Mouse (Mus musculus) lung, embryonic 15.5 days (tissue): ENCODE data around the gene Tmed1. TPM values are rescaled to one million over a fixed set of nuclear protein-coding genes. Genes with fewer than 3 reads are reported as not detected.
"Not testable (repeated sequence)": the region's sequence is repeated elsewhere in the genome, so short reads cannot be mapped to it uniquely, and the experiment has no call there.

Experiments used
- ATAC-seq: fragments of 200-750 bp; cut with Nextera tagmentation; 2 replicates; pipeline ENCODE4 v1.8.0; 2017; ENCODE audit warnings: moderate number of reproducible peaks, borderline replicate concordance; ENCODE audit not compliant: low FRiP score, low TSS enrichment; ENCODE audit errors: extremely low read depth
- H3K27ac ChIP-seq: fragments of 300-500 bp; sonication (generic); 2 replicates; pipeline ENCODE4 v1.5.1; 2015; ENCODE audit warnings: moderate library complexity, mild to moderate bottlenecking, inconsistent platforms
- H3K27me3 ChIP-seq: fragments of 300-500 bp; sonication (generic); 2 replicates; pipeline ENCODE4 v1.6.1; 2015; ENCODE audit warnings: inconsistent platforms
- H3K36me3 ChIP-seq: fragments of 300-500 bp; sonication (generic); 2 replicates; pipeline ENCODE4 v1.6.1; 2015; ENCODE audit warnings: inconsistent platforms
- H3K4me1 ChIP-seq: fragments of 300-500 bp; sonication (generic); 2 replicates; pipeline ENCODE4 v1.6.1; 2015; ENCODE audit warnings: inconsistent platforms
- H3K4me2 ChIP-seq: fragments of 300-500 bp; sonication (generic); 2 replicates; pipeline ENCODE4 v1.6.1; 2015; ENCODE audit warnings: inconsistent platforms, mild to moderate bottlenecking, moderate library complexity
- H3K4me3 ChIP-seq: fragments of 300-500 bp; sonication (generic); 2 replicates; pipeline ENCODE4 v1.5.1; 2015; ENCODE audit warnings: mild to moderate bottlenecking, inconsistent platforms
- H3K9ac ChIP-seq: fragments of 300-500 bp; sonication (generic); 2 replicates; pipeline ENCODE4 v1.6.1; 2015; ENCODE audit warnings: inconsistent platforms
- H3K9me3 ChIP-seq: fragments of 300-500 bp; sonication (generic); 2 replicates; pipeline ENCODE4 v1.6.1; 2016; ENCODE audit warnings: inconsistent platforms
- WGBS: fragments of 180-500 bp; shearing (Covaris S2); methylation state at CpG from one replicate; pipeline ENCODE4 v1.1.7; 2015; 5-methylcytosine and 5-hydroxymethylcytosine counted together
- polyA plus RNA-seq: library from polyadenylated mRNA; unstranded; fragments of >200 nt; fragmentation: Nextera tagmentation; extraction: Ambion mirVana; gene quantifications from 2 replicates; pipeline ENCODE4 v1.2.1, GENCODE M21; 2015

Tmed1 gene
- polyA plus RNA-seq, 1 experiment from 2014 or later: 123 TPM

- no peaks in the 10 kb centered on the region for H3K27me3 ChIP-seq
- 68% methylated on average over 7 of the region's 7 CpGs for WGBS
- no peak overlapping the region for H3K4me3 ChIP-seq
- H3K9me3 ChIP-seq: no peaks in the 10 kb centered on the region
- H3K27ac ChIP-seq: no peak overlapping the region
- H3K4me2 ChIP-seq: no peak overlapping the region
- no peak for ATAC-seq
- H3K36me3 ChIP-seq: no peaks in the 10 kb centered on the region
- H3K9ac ChIP-seq: no peak overlapping the region
- no peaks in the 10 kb centered on the region for H3K4me1 ChIP-seq
Measured at GRCm38 (mm10) chr9:21525142-21525936, 15.3 kb upstream of the Tmed1 start.

GRCm38 (mm10) chr9:21518690-21519089 lies 8.6 kb upstream of the Tmed1 start:
- not testable (repeated sequence) for H3K9me3 ChIP-seq, ATAC-seq, H3K27me3 ChIP-seq, H3K4me1 ChIP-seq, H3K36me3 ChIP-seq, H3K9ac ChIP-seq, H3K27ac ChIP-seq, H3K4me3 ChIP-seq, H3K4me2 ChIP-seq
- 76% methylated on average over 6 of the region's 6 CpGs for WGBS

GRCm38 (mm10) chr9:21517947-21518495 lies 8.0 kb upstream of the Tmed1 start:
- Histone ChIP-seq H3K9ac (no peak overlapping the region), H3K36me3 (no peaks in the 10 kb centered on the region), H3K4me2 (no peak overlapping the region), H3K9me3 (no peaks in the 10 kb centered on the region), H3K27ac (no peak overlapping the region), H3K4me1 (no peaks in the 10 kb centered on the region), H3K27me3 (no peaks in the 10 kb centered on the region), H3K4me3 (no peak overlapping the region)
- WGBS: 65% methylated on average over 6 of the region's 6 CpGs
- no peak for ATAC-seq

GRCm38 (mm10) chr9:21513466-21513865 lies 3.4 kb upstream of the Tmed1 start:
- Histone ChIP-seq H3K4me1 (peaks cover 18% of the 10 kb centered on the region), H3K4me3 (no peak overlapping the region), H3K9me3 (no peaks in the 10 kb centered on the region), H3K27me3 (no peaks in the 10 kb centered on the region), H3K4me2 (no peak overlapping the region), H3K36me3 (peaks cover 5% of the 10 kb centered on the region), H3K27ac (no peak overlapping the region), H3K9ac (no peak overlapping the region)
- WGBS: 98% methylated on average over 4 of the region's 4 CpGs
- no peak for ATAC-seq

- WGBS: 74% methylated on average over 9 of the region's 9 CpGs
- ATAC-seq: no peak
- Histone ChIP-seq H3K4me3 (peak overlapping the region; percentile 86), H3K4me2 (peak overlapping the region; percentile 67), H3K27ac (peak overlapping the region; percentile 96; the same call in 1 of the 2 replicates), H3K9me3 (no peaks in the 10 kb centered on the region), H3K9ac (peak overlapping the region; percentile 81; the same call in 1 of the 2 replicates), H3K27me3 (no peaks in the 10 kb centered on the region), H3K4me1 (peaks cover 19% of the 10 kb centered on the region), H3K36me3 (peaks cover 28% of the 10 kb centered on the region)
Measured at GRCm38 (mm10) chr9:21511052-21511451, 1.0 kb upstream of the Tmed1 start.

GRCm38 (mm10) chr9:21510689-21511015 lies 600 bp upstream of the Tmed1 start:
- peak; percentile 39 for ATAC-seq
- peaks cover 19% of the 10 kb centered on the region for H3K4me1 ChIP-seq
- H3K9me3 ChIP-seq: no peaks in the 10 kb centered on the region
- peak overlapping the region; percentile 67 for H3K4me2 ChIP-seq
- H3K36me3 ChIP-seq: peaks cover 32% of the 10 kb centered on the region
- WGBS: 3% methylated on average over 7 of the region's 7 CpGs
- peak overlapping the region; percentile 81 for H3K9ac ChIP-seq
- H3K27me3 ChIP-seq: no peaks in the 10 kb centered on the region
- H3K27ac ChIP-seq: peak overlapping the region; percentile 96
- H3K4me3 ChIP-seq: peak overlapping the region; percentile 86

GRCm38 (mm10) chr9:21508871-21509404 lies 1.1 kb downstream of the Tmed1 start:
- H3K4me1 ChIP-seq: peaks cover 19% of the 10 kb centered on the region
- peaks cover 38% of the 10 kb centered on the region for H3K36me3 ChIP-seq
- peak overlapping the region; percentile 81 for H3K9ac ChIP-seq
- ATAC-seq: no peak
- H3K27me3 ChIP-seq: no peaks in the 10 kb centered on the region
- H3K9me3 ChIP-seq: no peaks in the 10 kb centered on the region
- WGBS: 68% methylated on average over 7 of the region's 7 CpGs
- peak overlapping the region; percentile 67 for H3K4me2 ChIP-seq
- H3K4me3 ChIP-seq: peak overlapping the region; percentile 86
- H3K27ac ChIP-seq: no peak overlapping the region

GRCm38 (mm10) chr9:21507753-21508430 lies 2.2 kb downstream of the Tmed1 start:
- H3K27me3 ChIP-seq: no peaks in the 10 kb centered on the region
- H3K4me1 ChIP-seq: peaks cover 19% of the 10 kb centered on the region
- H3K4me2 ChIP-seq: no peak overlapping the region
- H3K27ac ChIP-seq: no peak overlapping the region
- H3K4me3 ChIP-seq: no peak overlapping the region
- WGBS: 84% methylated on average over 15 of the region's 15 CpGs
- H3K9me3 ChIP-seq: no peaks in the 10 kb centered on the region
- ATAC-seq: no peak
- no peak overlapping the region for H3K9ac ChIP-seq
- H3K36me3 ChIP-seq: peaks cover 42% of the 10 kb centered on the region

- Histone ChIP-seq H3K4me3 (no peak overlapping the region), H3K27me3 (no peaks in the 10 kb centered on the region), H3K4me2 (no peak overlapping the region), H3K9me3 (no peaks in the 10 kb centered on the region), H3K4me1 (peaks cover 14% of the 10 kb centered on the region), H3K27ac (no peak overlapping the region), H3K36me3 (peaks cover 44% of the 10 kb centered on the region), H3K9ac (no peak overlapping the region)
- ATAC-seq: no peak
Measured at GRCm38 (mm10) chr9:21505767-21506166, 4.3 kb downstream of the Tmed1 start.

GRCm38 (mm10) chr9:21503352-21503751 lies 6.7 kb downstream of the Tmed1 start:
- peaks cover 47% of the 10 kb centered on the region for H3K36me3 ChIP-seq
- WGBS: 92% methylated on average over 8 of the region's 8 CpGs
- H3K4me1 ChIP-seq: no peaks in the 10 kb centered on the region
- ATAC-seq: no peak
- H3K27me3 ChIP-seq: no peaks in the 10 kb centered on the region
- H3K4me3 ChIP-seq: no peak overlapping the region
- no peak overlapping the region for H3K27ac ChIP-seq
- H3K9me3 ChIP-seq: no peaks in the 10 kb centered on the region
- H3K9ac ChIP-seq: no peak overlapping the region
- no peak overlapping the region for H3K4me2 ChIP-seq

- H3K27me3 ChIP-seq: no peaks in the 10 kb centered on the region
- H3K36me3 ChIP-seq: peaks cover 18% of the 10 kb centered on the region; the same call in 1 of the 2 replicates
- H3K9me3 ChIP-seq: no peaks in the 10 kb centered on the region
- 88% methylated on average over 12 of the region's 12 CpGs for whole genome bisulfite sequencing
- no peak overlapping the region for H3K4me3 ChIP-seq
- no peak overlapping the region for H3K9ac ChIP-seq
- no peaks in the 10 kb centered on the region for H3K4me1 ChIP-seq
- no peak overlapping the region for H3K4me2 ChIP-seq
- no peak overlapping the region for H3K27ac ChIP-seq
- no peak for ATAC-seq
Measured at GRCm38 (mm10) chr9:21498284-21498902, 11.7 kb downstream of the Tmed1 start.
